Mouse (Mus musculus): ENCODE results near the gene Gm17631. TPM values are rescaled to one million over a fixed set of nuclear protein-coding genes. Genes with fewer than 3 reads are reported as not detected.
"Not testable (repeated sequence)": the region's sequence is repeated elsewhere in the genome, so short reads cannot be mapped to it uniquely, and the experiment has no call there.

The Gm17631 gene
- polyA plus RNA-seq (2014; fragmentation: Nextera tagmentation; extraction: Ambion mirVana): not detected in 2 replicates

- not testable (repeated sequence) for ATAC-seq (ENCODE audit: low read depth); H3K27me3 ChIP-seq (ENCODE audit: control insufficient read depth, insufficient read depth, low read length); H3K4me2 ChIP-seq (ENCODE audit: low read depth, low read length); H3K4me1 ChIP-seq (ENCODE audit: control insufficient read depth, insufficient read depth, low read length); H3K27ac ChIP-seq (ENCODE audit: low read depth, low read length); H3K9ac ChIP-seq (replicated peaks; ENCODE audit: low read depth, low read length); H3K36me3 ChIP-seq (ENCODE audit: control insufficient read depth, insufficient read depth, low read length); H3K9me3 ChIP-seq (ENCODE audit: control insufficient read depth, low read length); H3K4me3 ChIP-seq (ENCODE audit: low read depth, low read length)
- WGBS: no CpG with 5 or more reads among the region's 3 CpGs
Measured at GRCm38 (mm10) chr6:129862349-129862748, at the start of gene Gm17631. Gene Gm17631 (plus strand): TSS chr6:129862649.

GRCm38 (mm10) chr6:129817731-129818130, 44.7 kb upstream of the Gm17631 start:
- Histone ChIP-seq H3K9ac (replicated peaks; ENCODE audit: low read depth, low read length) (no peak overlapping the region), H3K9me3 (ENCODE audit: control insufficient read depth, low read length) (no peaks in the 10 kb centered on the region), H3K4me3 (ENCODE audit: low read depth, low read length) (no peak overlapping the region), H3K4me1 (ENCODE audit: control insufficient read depth, insufficient read depth, low read length) (no peaks in the 10 kb centered on the region), H3K36me3 (ENCODE audit: control insufficient read depth, insufficient read depth, low read length) (no peaks in the 10 kb centered on the region), H3K4me2 (ENCODE audit: low read depth, low read length) (no peak overlapping the region), H3K27ac (ENCODE audit: low read depth, low read length) (no peak overlapping the region), H3K27me3 (ENCODE audit: control insufficient read depth, insufficient read depth, low read length) (no peaks in the 10 kb centered on the region)
- 75% methylated on average over 3 of the region's 3 CpGs for WGBS
- no peak for ATAC-seq (ENCODE audit: low read depth)

- Histone ChIP-seq H3K9ac (replicated peaks; ENCODE audit: low read depth, low read length) (no peak overlapping the region), H3K4me1 (ENCODE audit: control insufficient read depth, insufficient read depth, low read length) (no peaks in the 10 kb centered on the region), H3K4me3 (ENCODE audit: low read depth, low read length) (no peak overlapping the region), H3K9me3 (ENCODE audit: control insufficient read depth, low read length) (no peaks in the 10 kb centered on the region), H3K27ac (ENCODE audit: low read depth, low read length) (no peak overlapping the region), H3K36me3 (ENCODE audit: control insufficient read depth, insufficient read depth, low read length) (no peaks in the 10 kb centered on the region), H3K27me3 (ENCODE audit: control insufficient read depth, insufficient read depth, low read length) (no peaks in the 10 kb centered on the region), H3K4me2 (ENCODE audit: low read depth, low read length) (no peak overlapping the region)
- 86% methylated on average over 1 of the region's 1 CpGs for WGBS
- no peak for ATAC-seq (ENCODE audit: low read depth)
Measured at GRCm38 (mm10) chr6:129824004-129824403, 38.4 kb upstream of the Gm17631 start.

GRCm38 (mm10) chr6:129825559-129825958, 36.9 kb upstream of the Gm17631 start:
- WGBS: 91% methylated on average over 1 of the region's 1 CpGs
- no peaks in the 10 kb centered on the region for H3K36me3 ChIP-seq (ENCODE audit: control insufficient read depth, insufficient read depth, low read length)
- no peaks in the 10 kb centered on the region for H3K4me1 ChIP-seq (ENCODE audit: control insufficient read depth, insufficient read depth, low read length)
- no peak for ATAC-seq (ENCODE audit: low read depth)
- H3K4me3 ChIP-seq (ENCODE audit: low read depth, low read length): no peak overlapping the region
- H3K9me3 ChIP-seq (ENCODE audit: control insufficient read depth, low read length): no peaks in the 10 kb centered on the region
- no peaks in the 10 kb centered on the region for H3K27me3 ChIP-seq (ENCODE audit: control insufficient read depth, insufficient read depth, low read length)
- H3K4me2 ChIP-seq (ENCODE audit: low read depth, low read length): no peak overlapping the region
- no peak overlapping the region for H3K9ac ChIP-seq (replicated peaks; ENCODE audit: low read depth, low read length)
- no peak overlapping the region for H3K27ac ChIP-seq (ENCODE audit: low read depth, low read length)

GRCm38 (mm10) chr6:129876549-129876948, 14.1 kb downstream of the Gm17631 start, which contains the start of gene Klra17:
Gene Klra17 (minus strand): TSS chr6:129876672.
- H3K36me3 ChIP-seq (ENCODE audit: control insufficient read depth, insufficient read depth, low read length): no peaks in the 10 kb centered on the region
- no peak within 1 kb of the TSS for H3K4me2 ChIP-seq (ENCODE audit: low read depth, low read length)
- 60% methylated on average over 1 of the region's 1 CpGs for WGBS
- H3K4me1 ChIP-seq (ENCODE audit: control insufficient read depth, insufficient read depth, low read length): no peaks in the 10 kb centered on the region
- ATAC-seq (ENCODE audit: low read depth): no peak
- H3K27ac ChIP-seq (ENCODE audit: low read depth, low read length): no peak within 1 kb of the TSS
- no peak within 1 kb of the TSS for H3K4me3 ChIP-seq (ENCODE audit: low read depth, low read length)
- H3K9ac ChIP-seq (replicated peaks; ENCODE audit: low read depth, low read length): no peak within 1 kb of the TSS
- H3K9me3 ChIP-seq (ENCODE audit: control insufficient read depth, low read length): peaks cover 4% of the 10 kb centered on the region; the same call in 1 of the 2 replicates
- no peaks in the 10 kb centered on the region for H3K27me3 ChIP-seq (ENCODE audit: control insufficient read depth, insufficient read depth, low read length)

GRCm38 (mm10) chr6:129882525-129882924, 20.1 kb downstream of the Gm17631 start:
- no peaks in the 10 kb centered on the region for H3K4me1 ChIP-seq (ENCODE audit: control insufficient read depth, insufficient read depth, low read length)
- WGBS: 80% methylated on average over 2 of the region's 2 CpGs
- no peak for ATAC-seq (ENCODE audit: low read depth)
- no peaks in the 10 kb centered on the region for H3K36me3 ChIP-seq (ENCODE audit: control insufficient read depth, insufficient read depth, low read length)
- no peak overlapping the region for H3K9ac ChIP-seq (replicated peaks; ENCODE audit: low read depth, low read length)
- no peak overlapping the region for H3K27ac ChIP-seq (ENCODE audit: low read depth, low read length)
- H3K4me2 ChIP-seq (ENCODE audit: low read depth, low read length): no peak overlapping the region
- no peak overlapping the region for H3K4me3 ChIP-seq (ENCODE audit: low read depth, low read length)
- H3K9me3 ChIP-seq (ENCODE audit: control insufficient read depth, low read length): peaks cover 4% of the 10 kb centered on the region; the same call in 1 of the 2 replicates
- H3K27me3 ChIP-seq (ENCODE audit: control insufficient read depth, insufficient read depth, low read length): no peaks in the 10 kb centered on the region

Other genes with a start within 250 kb of the Gm17631 start
- gene Klrk1, start 238.8 kb upstream of the Gm17631 start, polyA plus RNA-seq (2014; fragmentation: Nextera tagmentation; extraction: Ambion mirVana): 0.19 and 0.43 TPM in 2 replicates
- gene Klrc3, start 219.3 kb upstream of the Gm17631 start, polyA plus RNA-seq (2014; fragmentation: Nextera tagmentation; extraction: Ambion mirVana): not detected in 2 replicates
- not detected in 2 replicates for gene Klrc2, start 202.0 kb upstream of the Gm17631 start, polyA plus RNA-seq (2014; fragmentation: Nextera tagmentation; extraction: Ambion mirVana)
- not detected in 2 replicates for gene Klrc1, start 183.7 kb upstream of the Gm17631 start, polyA plus RNA-seq (2014; fragmentation: Nextera tagmentation; extraction: Ambion mirVana)
- 0.33 TPM in 1 of 2 replicates, not detected in the other for gene Klri1, start 145.5 kb upstream of the Gm17631 start, polyA plus RNA-seq (2014; fragmentation: Nextera tagmentation; extraction: Ambion mirVana)
- not detected in 2 replicates for gene Klri2, start 122.2 kb upstream of the Gm17631 start, polyA plus RNA-seq (2014; fragmentation: Nextera tagmentation; extraction: Ambion mirVana)
- gene Gm156, start 78.4 kb upstream of the Gm17631 start, polyA plus RNA-seq (2014; fragmentation: Nextera tagmentation; extraction: Ambion mirVana): not detected in 2 replicates
- not detected in 2 replicates for gene Klra17, start 14.0 kb downstream of the Gm17631 start, polyA plus RNA-seq (2014; fragmentation: Nextera tagmentation; extraction: Ambion mirVana)
- not detected in 2 replicates for gene Klra5, start 55.0 kb downstream of the Gm17631 start, polyA plus RNA-seq (2014; fragmentation: Nextera tagmentation; extraction: Ambion mirVana)
- not detected in 2 replicates for gene Klra6, start 164.3 kb downstream of the Gm17631 start, polyA plus RNA-seq (2014; fragmentation: Nextera tagmentation; extraction: Ambion mirVana)
- gene Klra4, start 204.6 kb downstream of the Gm17631 start, polyA plus RNA-seq (2014; fragmentation: Nextera tagmentation; extraction: Ambion mirVana): not detected in 2 replicates

Measured in neural tube, embryonic 14.5 days (tissue).